Mouse (Mus musculus) urinary bladder, postnatal 4 days (tissue): Measurements from ENCODE around the gene Wipi1.
"Not testable (repeated sequence)": the region's sequence is repeated elsewhere in the genome, so short reads cannot be mapped to it uniquely, and the experiment has no call there.

Source experiments
- DNase-seq, 2 experiments: peaks; one replicate each; pipeline ENCODE4 v3.0.0; 2021 to 2022; ENCODE audit warnings: low spot score in 2 of 2

The Wipi1 gene

DNA sequence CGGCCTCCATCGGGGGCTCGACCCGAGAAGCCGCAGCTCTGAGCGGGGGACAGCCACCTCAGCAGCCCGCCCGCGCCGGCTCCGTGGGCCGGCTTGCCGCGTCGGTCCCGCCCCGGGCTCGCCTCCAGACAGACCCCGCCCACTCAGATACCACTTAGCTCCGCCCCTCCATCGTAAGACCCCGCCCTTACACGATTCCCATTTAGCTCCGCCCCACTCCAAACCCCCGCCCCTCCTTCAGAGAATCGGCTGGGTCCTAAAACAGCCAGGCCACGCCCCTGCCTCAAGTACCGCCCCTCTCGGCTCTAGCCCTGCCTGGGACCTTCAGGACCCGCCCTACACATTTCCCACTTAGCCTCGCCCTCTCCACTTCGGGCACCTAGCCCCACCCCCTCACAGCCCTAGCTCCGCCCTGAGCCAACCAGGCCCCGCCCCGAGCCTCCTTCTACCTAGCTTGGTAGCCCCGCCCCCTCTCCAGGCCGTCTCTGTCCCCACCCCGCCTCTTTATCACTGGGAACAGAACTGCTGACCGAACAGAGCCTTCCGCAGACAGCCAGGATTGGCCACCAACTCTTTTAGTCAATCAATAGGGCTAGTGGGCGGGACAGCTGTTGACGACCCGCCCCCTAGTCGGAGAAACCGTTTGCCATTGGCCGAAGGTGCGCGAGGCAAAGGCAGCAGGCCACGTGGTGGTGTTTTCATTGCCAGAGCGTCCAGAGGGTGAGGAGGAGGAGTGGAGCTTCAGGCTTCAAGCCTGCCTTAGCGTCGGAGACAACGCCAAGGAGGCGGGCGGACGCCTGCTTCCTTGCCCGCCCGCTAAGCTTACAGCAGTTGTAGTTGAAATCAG is at the start of gene Wipi1:
Gene Wipi1 (minus strand): TSS at position 665 of the 847 bp plus-strand sequence.
- DNase-seq = peak; percentile 99

DNA sequence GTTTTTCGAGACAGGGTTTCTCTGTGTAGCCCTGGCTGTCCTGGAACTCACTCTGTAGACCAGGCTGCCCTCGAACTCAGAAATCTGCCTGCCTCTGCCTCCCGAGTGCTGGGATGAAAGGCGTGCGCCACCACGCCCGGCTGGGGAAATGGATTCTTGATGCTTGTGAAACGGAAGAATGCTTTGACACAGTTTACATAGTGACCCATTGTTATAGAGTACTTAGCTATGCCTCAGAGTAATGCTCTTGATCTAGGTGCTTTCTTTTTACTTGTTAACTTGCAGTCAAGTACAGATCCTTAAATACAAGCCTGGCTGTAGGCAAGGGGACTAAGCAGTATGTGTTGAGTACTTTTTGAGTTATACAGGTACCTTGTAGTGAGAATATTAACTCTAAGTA is 48.8 kb upstream of the Wipi1 start:
- not testable (repeated sequence) for DNase-seq

- DNase-seq = no peak
These were observed 44.5 kb upstream of the Wipi1 start for GRCm38 (mm10) chr11:109656232-109656631.

DNA sequence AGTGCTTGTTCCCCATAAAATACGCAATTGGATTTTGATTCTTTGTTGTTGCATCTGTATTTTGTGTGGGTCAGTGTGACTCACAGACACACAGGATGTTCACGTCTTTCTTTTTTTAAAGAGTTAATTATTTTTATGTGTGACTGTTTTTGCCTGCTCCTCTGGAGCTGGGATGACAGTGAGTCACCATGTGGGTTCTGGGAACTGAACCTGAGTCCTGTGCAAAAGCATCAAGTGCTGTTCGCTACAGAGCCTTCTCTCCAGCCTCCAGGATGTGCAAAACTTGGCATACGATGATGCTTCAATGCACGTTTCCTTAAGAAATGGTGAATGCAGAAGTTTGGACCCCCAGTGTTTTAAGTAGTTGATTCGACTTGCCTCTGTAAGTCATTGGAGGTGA is 42.8 kb upstream of the Wipi1 start:
- DNase-seq = no peak

GRCm38 (mm10) chr11:109653201-109653600 is 41.4 kb upstream of the Wipi1 start:
- no peak for DNase-seq

DNA sequence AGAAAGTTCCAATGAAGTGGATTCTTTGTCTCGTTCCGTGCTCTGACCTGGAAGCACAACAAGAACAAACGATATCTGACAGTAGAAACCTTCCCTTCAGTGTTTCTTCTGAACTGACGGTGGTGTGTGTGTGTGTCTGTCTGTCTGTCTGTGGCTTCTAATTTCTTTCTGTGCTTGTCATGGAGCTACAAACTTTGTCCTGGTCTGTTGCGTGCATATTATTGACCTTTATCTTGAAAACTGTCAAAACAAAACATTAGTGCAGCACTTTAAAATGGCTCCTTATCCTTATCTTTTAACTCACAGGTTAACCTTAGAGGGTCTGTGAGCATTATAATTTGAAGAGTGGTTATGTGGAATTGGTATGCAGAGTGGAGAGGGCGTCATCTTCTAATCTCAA is 40.7 kb upstream of the Wipi1 start:
- DNase-seq = no peak

DNA sequence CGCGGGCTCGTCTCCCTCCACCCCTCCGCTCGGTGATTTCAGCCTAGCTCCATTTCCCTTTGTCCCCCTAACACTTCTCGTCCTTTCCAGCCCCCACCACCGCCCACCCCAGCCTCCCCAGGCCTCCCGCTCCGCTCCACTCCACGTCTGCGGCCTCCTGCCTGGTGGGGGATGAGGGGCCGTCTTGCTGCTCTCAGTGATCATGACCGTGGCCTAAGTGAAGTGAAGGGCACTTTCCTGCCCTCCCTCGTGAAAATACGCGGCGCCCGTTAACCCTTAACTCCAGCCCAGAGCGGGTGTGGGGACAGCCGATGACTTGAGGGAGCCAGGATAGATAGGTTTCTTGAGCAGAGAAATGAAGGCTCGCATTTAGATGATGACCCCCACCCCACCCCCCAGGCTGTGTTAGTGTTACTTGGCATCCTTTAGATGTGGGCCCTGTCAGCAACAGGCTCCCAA is 39.8 kb upstream of the Wipi1 start:
- peak in 1 of 2 experiments; percentile 30 for DNase-seq

GRCm38 (mm10) chr11:109650788-109651565 is 39.2 kb upstream of the Wipi1 start:
- peak; percentile 88 to 89 for DNase-seq

- peak; percentile 69 to 75 for DNase-seq
These were observed 38.4 kb upstream of the Wipi1 start for GRCm38 (mm10) chr11:109649975-109650701.

- DNase-seq = no peak
These were observed 37.4 kb upstream of the Wipi1 start, which contains the start of gene Prkar1a for GRCm38 (mm10) chr11:109649206-109649605. Gene Prkar1a (plus strand): TSS chr11:109649405.

- no peak for DNase-seq
These were observed 36.7 kb upstream of the Wipi1 start for GRCm38 (mm10) chr11:109648510-109648909.

GRCm38 (mm10) chr11:109641498-109642222 is 29.9 kb upstream of the Wipi1 start:
- DNase-seq = peak in 1 of 2 experiments; percentile 27

DNA sequence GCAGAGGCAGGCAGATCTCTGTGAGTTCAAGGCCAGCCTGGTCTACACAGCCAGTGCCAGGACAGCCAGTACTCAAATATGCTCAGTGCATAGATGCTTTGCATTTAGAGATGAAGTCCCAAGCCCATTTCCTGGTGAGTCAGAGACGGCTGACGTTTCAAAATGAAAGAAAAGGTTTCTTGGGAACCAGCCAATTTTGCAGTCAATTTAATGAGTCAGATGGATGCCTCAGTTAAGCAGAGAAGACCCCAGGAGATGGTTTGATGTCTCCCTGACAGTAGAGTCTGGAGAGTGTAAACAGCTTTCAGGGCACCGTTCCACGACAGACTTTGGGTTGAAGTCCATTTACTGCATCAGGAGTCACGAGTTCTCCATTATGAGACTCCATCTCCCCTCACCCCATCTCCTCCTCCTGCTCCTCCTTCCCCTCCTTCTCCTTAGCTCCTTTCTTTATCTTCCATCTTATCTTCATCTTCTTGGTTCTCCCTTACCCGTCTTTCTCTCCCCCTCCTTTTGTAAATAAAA is 24.2 kb upstream of the Wipi1 start:
- no peak for DNase-seq

GRCm38 (mm10) chr11:109634928-109635327 is 23.2 kb upstream of the Wipi1 start:
- DNase-seq = no peak

DNA sequence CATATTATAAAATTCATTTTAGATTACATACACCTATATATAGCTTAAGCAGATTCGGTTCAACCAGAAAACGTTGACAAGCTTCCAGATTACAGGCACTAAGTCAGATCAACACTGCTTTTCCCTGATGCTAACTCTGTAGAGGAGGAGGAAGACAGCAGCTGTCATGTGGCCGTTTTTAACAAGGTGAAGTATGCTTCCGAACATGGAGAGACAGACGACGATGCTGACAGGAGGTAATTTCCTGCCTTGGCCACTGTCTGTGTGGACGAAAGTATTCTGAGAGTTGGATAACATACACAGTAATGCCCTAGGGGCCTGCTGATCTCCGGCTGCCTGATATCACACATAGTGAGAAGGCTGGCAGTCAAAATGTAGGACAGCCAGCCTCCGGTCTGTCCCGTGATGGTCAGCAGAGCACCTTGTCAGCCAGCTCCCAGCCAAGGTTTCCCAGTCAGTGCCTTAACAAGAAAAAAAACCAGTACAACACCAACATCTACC is 17.3 kb upstream of the Wipi1 start:
- no peak for DNase-seq

DNA sequence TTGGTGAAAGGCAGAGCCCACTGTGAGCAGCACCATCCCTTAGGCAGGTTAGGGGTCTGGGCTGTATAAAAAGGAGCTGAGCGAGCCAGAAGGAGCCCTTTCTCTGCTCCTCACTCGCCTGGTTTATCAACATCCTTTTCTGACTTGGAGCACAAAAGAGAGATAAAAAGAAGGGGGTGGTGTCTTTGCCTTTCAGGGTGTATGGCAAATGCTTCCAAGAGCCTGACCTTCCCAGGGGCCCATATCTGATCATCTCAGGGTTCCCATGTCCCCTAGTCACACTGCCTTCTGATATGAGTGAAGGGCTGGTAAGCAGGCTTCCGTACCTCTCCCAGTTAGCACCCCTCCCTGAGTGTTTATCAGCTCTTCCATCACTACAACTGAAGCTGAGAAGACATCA is 16.3 kb upstream of the Wipi1 start:
- no peak for DNase-seq

DNA sequence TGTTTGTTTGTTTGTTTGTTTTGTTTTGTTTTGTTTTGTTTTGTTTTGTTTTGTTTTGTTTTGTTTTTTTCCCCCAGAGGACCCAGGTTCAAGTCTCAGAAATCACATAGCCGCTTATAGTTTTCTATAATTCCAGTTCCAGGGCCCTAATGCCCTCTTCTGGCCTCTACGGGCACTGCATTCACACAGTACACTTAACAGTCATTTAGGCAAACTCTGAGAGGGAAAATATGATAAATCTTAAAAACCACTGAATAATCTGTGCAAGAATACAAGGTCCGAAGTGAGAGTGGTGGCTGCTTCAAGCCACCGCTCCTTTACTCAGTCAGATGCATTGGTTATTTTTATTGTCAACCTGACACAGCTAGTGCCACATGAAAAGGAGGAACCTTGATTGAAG is 15.9 kb upstream of the Wipi1 start:
- no peak for DNase-seq

DNA sequence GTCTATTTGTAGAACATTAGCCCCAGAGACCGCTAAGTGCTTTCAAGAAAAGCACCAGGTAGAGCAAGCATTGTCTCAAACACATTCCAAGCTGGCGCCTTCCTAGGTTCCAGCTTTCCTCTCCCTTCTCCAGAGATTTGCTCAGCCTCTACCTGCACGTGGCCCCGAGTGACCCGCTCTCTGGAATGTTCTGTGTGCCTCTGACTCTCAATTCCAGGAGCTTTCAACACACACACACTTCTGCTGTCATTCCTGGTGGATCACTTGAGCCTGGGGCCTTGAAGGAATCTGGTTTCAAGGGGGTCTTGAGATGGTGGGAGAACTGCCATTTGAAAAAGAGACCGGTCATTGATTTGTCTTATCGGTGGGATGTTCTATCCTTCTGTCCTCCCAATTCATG is 11.5 kb upstream of the Wipi1 start:
- no peak for DNase-seq

GRCm38 (mm10) chr11:109622518-109623037 is 10.8 kb upstream of the Wipi1 start:
- DNase-seq = no peak

DNA sequence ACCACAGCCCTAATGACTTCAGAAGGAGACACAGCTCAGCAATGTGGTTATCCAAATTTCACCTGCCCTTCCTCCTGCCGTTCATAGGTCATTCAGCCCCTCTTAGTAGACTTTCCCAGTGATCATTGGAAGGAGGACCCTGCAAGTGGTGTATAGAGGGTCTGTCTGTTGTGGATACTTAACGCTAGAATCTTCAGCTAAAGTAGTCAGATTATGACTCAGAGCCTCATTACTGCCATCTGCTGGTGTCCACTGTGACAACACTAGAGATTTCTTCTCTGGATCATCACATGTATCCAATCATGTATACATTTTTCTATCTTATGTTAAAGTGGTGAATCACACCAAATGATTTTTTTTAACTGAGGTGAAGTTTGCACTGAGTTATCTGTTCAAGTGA is 9.4 kb upstream of the Wipi1 start:
- no peak for DNase-seq

DNA sequence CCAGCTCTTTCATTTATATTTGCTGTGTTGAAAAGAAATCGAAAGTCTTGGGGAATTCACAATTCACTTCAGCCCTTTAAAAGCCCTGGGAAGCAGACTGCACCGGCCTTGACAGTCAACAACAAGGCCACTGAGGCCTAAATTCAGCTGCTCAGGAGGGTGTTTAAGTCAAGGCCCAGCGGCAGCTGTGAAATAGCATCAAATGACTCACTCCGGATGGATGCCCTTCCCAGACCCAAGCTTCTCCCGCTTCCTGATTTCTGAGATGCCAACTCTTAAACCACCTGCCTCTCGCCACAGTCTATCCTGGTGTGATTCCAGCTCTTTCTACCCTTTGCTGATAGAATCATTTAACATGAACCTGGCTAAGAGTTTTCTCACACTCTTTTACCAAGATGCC is 8.6 kb upstream of the Wipi1 start:
- DNase-seq = no peak
